Mouse (Mus musculus): ENCODE measurements around the gene Cryzl1.

The Cryzl1 gene

GRCm38 (mm10) chr16:91640171-91640570 is 88.6 kb downstream of the Cryzl1 start:
- no peak for DNase-seq (ENCODE audit: low spot score)

- no peak for DNase-seq (ENCODE audit: low spot score)
Observed at GRCm38 (mm10) chr16:91639636-91640035, 89.1 kb downstream of the Cryzl1 start.
